Mouse (Mus musculus) embryonic fibroblast, embryonic 13.5 days (primary cell): ENCODE measurements around the gene Stmnd1.
"Not testable (repeated sequence)": the region's sequence is repeated elsewhere in the genome, so short reads cannot be mapped to it uniquely, and the experiment has no call there.

Experiments
- CTCF ChIP-seq: IDR thresholded peaks from 2 replicates; pipeline ENCODE4 v1.5.1; 2011; ENCODE audit warnings: mild to moderate bottlenecking, control low read depth, low read length, moderate library complexity, borderline replicate concordance; ENCODE audit not compliant: insufficient read depth
- POLR2A ChIP-seq: IDR thresholded peaks from 2 replicates; pipeline ENCODE4 v1.6.1; 2011; ENCODE audit warnings: low read depth, mild to moderate bottlenecking, control low read depth, low read length, moderate library complexity

DNA sequence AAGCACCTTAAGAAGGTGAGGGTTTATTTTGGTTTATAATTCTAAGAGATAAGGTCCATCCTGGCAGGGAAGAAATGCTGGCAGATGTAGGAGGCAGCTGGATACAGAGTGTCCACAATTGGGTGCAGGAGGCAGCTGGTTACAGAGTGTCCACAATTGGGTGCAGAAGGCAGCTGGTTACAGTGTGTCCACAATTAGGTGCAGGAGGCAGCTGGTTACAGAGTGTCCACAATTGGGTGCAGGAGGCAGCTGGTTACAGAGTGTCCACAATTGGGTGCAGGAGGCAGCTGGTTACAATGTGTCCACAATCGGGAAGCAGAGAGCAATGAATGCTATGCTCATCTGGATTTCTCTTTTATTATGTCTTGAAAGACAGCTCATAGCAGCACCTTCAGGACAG is 44.8 kb upstream of the Stmnd1 start:
- not testable (repeated sequence) for TF ChIP-seq CTCF, POLR2A
